Mouse (Mus musculus): ENCODE results near the gene 1700017B05Rik. TPM values are rescaled to one million over a fixed set of nuclear protein-coding genes. Genes with fewer than 3 reads are reported as not detected.

1700017B05Rik gene
- polyA plus RNA-seq, 2 experiments: 8.1 to 13.3 TPM

DNA sequence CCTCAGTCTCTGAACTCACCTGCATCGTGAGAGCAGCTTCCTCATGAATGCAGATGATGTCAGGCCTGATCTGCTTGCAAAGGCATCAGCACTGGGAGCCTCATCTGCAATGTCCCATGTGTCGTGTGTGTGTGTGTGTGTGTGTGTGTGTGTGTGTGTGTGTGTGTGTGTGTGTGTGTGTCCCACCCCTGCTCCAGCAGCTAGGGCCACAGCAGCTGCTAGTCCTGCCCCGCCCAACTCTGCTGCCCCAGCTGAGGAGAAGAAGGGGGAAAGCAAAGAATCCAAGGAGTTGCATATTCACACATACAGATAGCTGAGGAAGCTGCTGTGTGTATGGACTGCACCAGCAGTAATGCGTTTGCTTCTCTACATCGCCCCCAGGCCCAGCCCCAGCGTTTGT is 45.2 kb downstream of the 1700017B05Rik start:
- H3K9ac ChIP-seq (replicated peaks): no peak overlapping the region
- DNase-seq (ENCODE audit: low read depth in 3 of 3, low spot score in 3 of 3): no peak
- TF ChIP-seq CTCF (IDR thresholded peaks at IDR 0.05; ENCODE audit: low read depth): no peak
- no peak for TF ChIP-seq EP300 (IDR thresholded peaks at IDR 0.05; ENCODE audit: low read depth)
- 66% methylated on average over 6 of the region's 6 CpGs for WGBS (ENCODE audit: insufficient replicate concordance)
- no peaks in the 10 kb centered on the region for H3K36me3 ChIP-seq (replicated peaks; ENCODE audit: control insufficient read depth, insufficient read depth, low read depth)
- no peaks in the 10 kb centered on the region for H3K27me3 ChIP-seq (ENCODE audit: control insufficient read depth, insufficient read depth, low read length)
- H3K27ac ChIP-seq: no peak overlapping the region
- H3K4me3 ChIP-seq (ENCODE audit: insufficient read depth in 1 of 2, low read depth in 2 of 2, low read length in 2 of 2): no peak overlapping the region
- no peak overlapping the region for H3K4me2 ChIP-seq (ENCODE audit: low read depth)
- H3K4me1 ChIP-seq (replicated peaks; ENCODE audit: control insufficient read depth in 2 of 2, insufficient read depth in 2 of 2, low read length in 1 of 2): no peaks in the 10 kb centered on the region
- no peak for ATAC-seq (ENCODE audit: insufficient read depth)
- no peaks in the 10 kb centered on the region for H3K9me3 ChIP-seq (ENCODE audit: control insufficient read depth, low read length)

DNA sequence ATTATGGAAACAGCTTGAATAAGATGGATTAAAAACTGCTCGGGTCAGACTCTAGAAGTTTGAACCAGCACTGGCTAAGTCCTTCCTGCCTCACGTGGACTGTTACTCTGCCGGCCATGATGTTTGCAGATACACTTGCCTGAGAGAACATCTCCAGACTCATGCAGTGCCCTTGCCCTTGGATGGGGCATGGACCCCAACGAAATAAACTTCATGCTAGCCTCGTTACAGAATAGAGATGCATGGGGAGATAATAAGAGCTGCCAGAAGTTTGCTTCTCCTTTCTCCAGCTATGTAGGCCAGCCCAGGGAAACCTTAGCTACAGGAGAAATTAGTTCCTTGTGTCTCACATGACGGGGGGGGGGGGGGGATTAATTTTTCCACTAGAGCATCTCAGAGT is 47.9 kb downstream of the 1700017B05Rik start:
- TF ChIP-seq EP300 (IDR thresholded peaks at IDR 0.05; ENCODE audit: low read depth) (no peak), CTCF (IDR thresholded peaks at IDR 0.05; ENCODE audit: low read depth) (no peak)
- Histone ChIP-seq H3K27me3 (ENCODE audit: control insufficient read depth, insufficient read depth, low read length) (no peaks in the 10 kb centered on the region), H3K4me2 (ENCODE audit: low read depth) (no peak overlapping the region), H3K9ac (replicated peaks) (no peak overlapping the region), H3K9me3 (ENCODE audit: control insufficient read depth, low read length) (no peaks in the 10 kb centered on the region), H3K4me3 (ENCODE audit: insufficient read depth in 1 of 2, low read depth in 2 of 2, low read length in 2 of 2) (no peak overlapping the region), H3K36me3 (replicated peaks; ENCODE audit: control insufficient read depth, insufficient read depth, low read depth) (no peaks in the 10 kb centered on the region), H3K27ac (no peak overlapping the region), H3K4me1 (replicated peaks; ENCODE audit: control insufficient read depth in 2 of 2, insufficient read depth in 2 of 2, low read length in 1 of 2) (no peaks in the 10 kb centered on the region)
- no peak for DNase-seq (ENCODE audit: low read depth in 3 of 3, low spot score in 3 of 3)
- no peak for ATAC-seq (ENCODE audit: insufficient read depth)
- 49% methylated on average over 6 of the region's 6 CpGs for WGBS (ENCODE audit: insufficient replicate concordance)

- Histone ChIP-seq H3K4me2 (ENCODE audit: low read depth) (no peak overlapping the region), H3K36me3 (replicated peaks; ENCODE audit: control insufficient read depth, insufficient read depth, low read depth) (no peaks in the 10 kb centered on the region), H3K9me3 (ENCODE audit: control insufficient read depth, low read length) (no peaks in the 10 kb centered on the region), H3K27me3 (ENCODE audit: control insufficient read depth, insufficient read depth, low read length) (no peaks in the 10 kb centered on the region), H3K9ac (replicated peaks) (no peak overlapping the region), H3K4me1 (replicated peaks; ENCODE audit: control insufficient read depth in 2 of 2, insufficient read depth in 2 of 2, low read length in 1 of 2) (no peaks in the 10 kb centered on the region), H3K27ac (no peak overlapping the region), H3K4me3 (ENCODE audit: insufficient read depth in 1 of 2, low read depth in 2 of 2, low read length in 2 of 2) (no peak overlapping the region)
- DNase-seq (ENCODE audit: low read depth in 3 of 3, low spot score in 3 of 3): no peak
- 47% methylated on average over 9 of the region's 9 CpGs for WGBS (ENCODE audit: insufficient replicate concordance)
- no peak for ATAC-seq (ENCODE audit: insufficient read depth)
- TF ChIP-seq EP300 (IDR thresholded peaks at IDR 0.05; ENCODE audit: low read depth) (no peak), CTCF (IDR thresholded peaks at IDR 0.05; ENCODE audit: low read depth) (no peak)
These were observed 49.8 kb downstream of the 1700017B05Rik start for GRCm38 (mm10) chr9:57212448-57213222.

GRCm38 (mm10) chr9:57209316-57209715 is 53.1 kb downstream of the 1700017B05Rik start:
- no peaks in the 10 kb centered on the region for H3K27me3 ChIP-seq (ENCODE audit: control insufficient read depth, insufficient read depth, low read length)
- DNase-seq (ENCODE audit: low read depth in 3 of 3, low spot score in 3 of 3) (no peak), ATAC-seq (ENCODE audit: insufficient read depth) (no peak)
- WGBS (ENCODE audit: insufficient replicate concordance): 26% methylated on average over 3 of the region's 3 CpGs
- no peak for TF ChIP-seq CTCF (IDR thresholded peaks at IDR 0.05; ENCODE audit: low read depth)
- TF ChIP-seq EP300 (IDR thresholded peaks at IDR 0.05; ENCODE audit: low read depth): no peak
- no peak overlapping the region for H3K27ac ChIP-seq
- H3K4me2 ChIP-seq (ENCODE audit: low read depth): no peak overlapping the region
- H3K4me3 ChIP-seq (ENCODE audit: insufficient read depth in 1 of 2, low read depth in 2 of 2, low read length in 2 of 2): no peak overlapping the region
- no peaks in the 10 kb centered on the region for H3K9me3 ChIP-seq (ENCODE audit: control insufficient read depth, low read length)
- H3K36me3 ChIP-seq (replicated peaks; ENCODE audit: control insufficient read depth, insufficient read depth, low read depth): no peaks in the 10 kb centered on the region
- no peaks in the 10 kb centered on the region for H3K4me1 ChIP-seq (replicated peaks; ENCODE audit: control insufficient read depth in 2 of 2, insufficient read depth in 2 of 2, low read length in 1 of 2)
- no peak overlapping the region for H3K9ac ChIP-seq (replicated peaks)

- H3K4me2 ChIP-seq (ENCODE audit: low read depth): no peak overlapping the region
- no peak overlapping the region for H3K27ac ChIP-seq
- 55% methylated on average over 2 of the region's 2 CpGs for WGBS (ENCODE audit: insufficient replicate concordance)
- H3K4me3 ChIP-seq (ENCODE audit: insufficient read depth in 1 of 2, low read depth in 2 of 2, low read length in 2 of 2): no peak overlapping the region
- H3K4me1 ChIP-seq (replicated peaks; ENCODE audit: control insufficient read depth in 2 of 2, insufficient read depth in 2 of 2, low read length in 1 of 2): no peaks in the 10 kb centered on the region
- DNase-seq (ENCODE audit: low read depth in 3 of 3, low spot score in 3 of 3) (no peak), ATAC-seq (ENCODE audit: insufficient read depth) (no peak)
- H3K27me3 ChIP-seq (ENCODE audit: control insufficient read depth, insufficient read depth, low read length): no peaks in the 10 kb centered on the region
- TF ChIP-seq CTCF (IDR thresholded peaks at IDR 0.05; ENCODE audit: low read depth) (no peak), EP300 (IDR thresholded peaks at IDR 0.05; ENCODE audit: low read depth) (no peak)
- no peaks in the 10 kb centered on the region for H3K9me3 ChIP-seq (ENCODE audit: control insufficient read depth, low read length)
- H3K36me3 ChIP-seq (replicated peaks; ENCODE audit: control insufficient read depth, insufficient read depth, low read depth): no peaks in the 10 kb centered on the region
- no peak overlapping the region for H3K9ac ChIP-seq (replicated peaks)
These were observed 55.5 kb downstream of the 1700017B05Rik start for GRCm38 (mm10) chr9:57206896-57207295.

Measured in liver, embryonic 14.5 days (tissue).